Mouse (Mus musculus): ENCODE measurements around the gene Plekhh2. TPM values are rescaled to one million over a fixed set of nuclear protein-coding genes. Genes with fewer than 3 reads are reported as not detected.

The Plekhh2 gene
- total and polyA plus RNA-seq, 2 experiments from 2014 or later = 1.2 to 3.1 TPM

- no peak overlapping the region for H3K9ac ChIP-seq (replicated peaks; ENCODE audit: low read length, poor library complexity, severe bottlenecking)
- H3K4me3 ChIP-seq (ENCODE audit: low read depth, low read length) = no peak overlapping the region
- WGBS = 60% methylated on average over 4 of the region's 4 CpGs
- no peak for TF ChIP-seq CTCF (IDR thresholded peaks at IDR 0.05)
- no peaks in the 10 kb centered on the region for H3K9me3 ChIP-seq (ENCODE audit: low read length)
- no peaks in the 10 kb centered on the region for H3K27me3 ChIP-seq (ENCODE audit: insufficient read depth, low read length)
- no peak overlapping the region for H3K4me2 ChIP-seq (ENCODE audit: low read depth, low read length, poor library complexity, severe bottlenecking)
- H3K36me3 ChIP-seq (ENCODE audit: insufficient read depth, low read length) = no peaks in the 10 kb centered on the region
- H3K27ac ChIP-seq (ENCODE audit: low read depth, low read length) = no peak overlapping the region
- no peak for DNase-seq (ENCODE audit: low spot score)
- no peak for ATAC-seq (ENCODE audit: low FRiP score)
- no peaks in the 10 kb centered on the region for H3K4me1 ChIP-seq (ENCODE audit: insufficient read depth, low read length)
These were observed 2.5 kb upstream of the Plekhh2 start for GRCm38 (mm10) chr17:84509176-84509575.

GRCm38 (mm10) chr17:84510355-84510754 lies 1.3 kb upstream of the Plekhh2 start:
- Histone ChIP-seq H3K4me2 (ENCODE audit: low read depth, low read length, poor library complexity, severe bottlenecking) (no peak overlapping the region), H3K4me1 (ENCODE audit: insufficient read depth, low read length) (no peaks in the 10 kb centered on the region), H3K27ac (ENCODE audit: low read depth, low read length) (no peak overlapping the region), H3K36me3 (ENCODE audit: insufficient read depth, low read length) (no peaks in the 10 kb centered on the region), H3K9ac (replicated peaks; ENCODE audit: low read length, poor library complexity, severe bottlenecking) (no peak overlapping the region), H3K27me3 (ENCODE audit: insufficient read depth, low read length) (no peaks in the 10 kb centered on the region), H3K4me3 (ENCODE audit: low read depth, low read length) (no peak overlapping the region), H3K9me3 (ENCODE audit: low read length) (no peaks in the 10 kb centered on the region)
- TF ChIP-seq CTCF (IDR thresholded peaks at IDR 0.05) = no peak
- ATAC-seq (ENCODE audit: low FRiP score) (no peak), DNase-seq (ENCODE audit: low spot score) (peak; percentile 77)
- 48% methylated on average over 5 of the region's 5 CpGs for WGBS

- WGBS = 36% methylated on average over 11 of the region's 11 CpGs
- Histone ChIP-seq H3K27me3 (ENCODE audit: insufficient read depth, low read length) (no peaks in the 10 kb centered on the region), H3K4me2 (ENCODE audit: low read depth, low read length, poor library complexity, severe bottlenecking) (peak overlapping the region; percentile 89), H3K9me3 (ENCODE audit: low read length) (no peaks in the 10 kb centered on the region), H3K27ac (ENCODE audit: low read depth, low read length) (no peak overlapping the region), H3K9ac (replicated peaks; ENCODE audit: low read length, poor library complexity, severe bottlenecking) (peak overlapping the region; percentile 64; the same call in 1 of the 2 replicates), H3K4me3 (ENCODE audit: low read depth, low read length) (peak overlapping the region; percentile 55), H3K4me1 (ENCODE audit: insufficient read depth, low read length) (no peaks in the 10 kb centered on the region), H3K36me3 (ENCODE audit: insufficient read depth, low read length) (no peaks in the 10 kb centered on the region)
- ATAC-seq (ENCODE audit: low FRiP score) (no peak), DNase-seq (ENCODE audit: low spot score) (peak; percentile 5)
- no peak for TF ChIP-seq CTCF (IDR thresholded peaks at IDR 0.05)
These were observed 595 bp upstream of the Plekhh2 start for GRCm38 (mm10) chr17:84510961-84511639.

- no peak for DNase-seq (ENCODE audit: low spot score)
- WGBS = 32% methylated on average over 4 of the region's 4 CpGs
- Histone ChIP-seq H3K9ac (replicated peaks; ENCODE audit: low read length, poor library complexity, severe bottlenecking) (peak overlapping the region; percentile 64), H3K4me2 (ENCODE audit: low read depth, low read length, poor library complexity, severe bottlenecking) (peak overlapping the region; percentile 89), H3K36me3 (ENCODE audit: insufficient read depth, low read length) (no peaks in the 10 kb centered on the region), H3K27me3 (ENCODE audit: insufficient read depth, low read length) (no peaks in the 10 kb centered on the region), H3K9me3 (ENCODE audit: low read length) (no peaks in the 10 kb centered on the region), H3K27ac (ENCODE audit: low read depth, low read length) (no peak overlapping the region), H3K4me1 (ENCODE audit: insufficient read depth, low read length) (no peaks in the 10 kb centered on the region), H3K4me3 (ENCODE audit: low read depth, low read length) (peak overlapping the region; percentile 55)
- no peak for TF ChIP-seq CTCF (IDR thresholded peaks at IDR 0.05)
- ATAC-seq (ENCODE audit: low FRiP score) = 0 out of 2 replicates have a peak, but pooled peaks have one; percentile 42
These were observed 906 bp downstream of the Plekhh2 start for GRCm38 (mm10) chr17:84512516-84513085.

- Histone ChIP-seq H3K4me1 (ENCODE audit: insufficient read depth, low read length) (no peaks in the 10 kb centered on the region), H3K27me3 (ENCODE audit: insufficient read depth, low read length) (no peaks in the 10 kb centered on the region), H3K4me3 (ENCODE audit: low read depth, low read length) (no peak overlapping the region), H3K27ac (ENCODE audit: low read depth, low read length) (no peak overlapping the region), H3K9me3 (ENCODE audit: low read length) (no peaks in the 10 kb centered on the region), H3K36me3 (ENCODE audit: insufficient read depth, low read length) (no peaks in the 10 kb centered on the region), H3K4me2 (ENCODE audit: low read depth, low read length, poor library complexity, severe bottlenecking) (no peak overlapping the region), H3K9ac (replicated peaks; ENCODE audit: low read length, poor library complexity, severe bottlenecking) (no peak overlapping the region)
- DNase-seq (ENCODE audit: low spot score) (no peak), ATAC-seq (ENCODE audit: low FRiP score) (no peak)
- 78% methylated on average over 5 of the region's 5 CpGs for WGBS
- TF ChIP-seq CTCF (IDR thresholded peaks at IDR 0.05) = no peak
These were observed 4.2 kb downstream of the Plekhh2 start for GRCm38 (mm10) chr17:84515901-84516300.

GRCm38 (mm10) chr17:84519346-84519745 lies 7.7 kb downstream of the Plekhh2 start:
- WGBS = 74% methylated on average over 3 of the region's 3 CpGs
- H3K4me1 ChIP-seq (ENCODE audit: insufficient read depth, low read length) = no peaks in the 10 kb centered on the region
- TF ChIP-seq CTCF (IDR thresholded peaks at IDR 0.05) = no peak
- H3K27me3 ChIP-seq (ENCODE audit: insufficient read depth, low read length) = no peaks in the 10 kb centered on the region
- ATAC-seq (ENCODE audit: low FRiP score) = no peak
- no peak overlapping the region for H3K4me3 ChIP-seq (ENCODE audit: low read depth, low read length)
- no peak overlapping the region for H3K27ac ChIP-seq (ENCODE audit: low read depth, low read length)
- DNase-seq (ENCODE audit: low spot score) = no peak
- no peak overlapping the region for H3K4me2 ChIP-seq (ENCODE audit: low read depth, low read length, poor library complexity, severe bottlenecking)
- no peak overlapping the region for H3K9ac ChIP-seq (replicated peaks; ENCODE audit: low read length, poor library complexity, severe bottlenecking)
- no peaks in the 10 kb centered on the region for H3K36me3 ChIP-seq (ENCODE audit: insufficient read depth, low read length)
- no peaks in the 10 kb centered on the region for H3K9me3 ChIP-seq (ENCODE audit: low read length)

Measured in midbrain, postnatal 0 days (tissue).